Mouse (Mus musculus) limb, embryonic 14.5 days (tissue): ENCODE results near the gene Gm48552. TPM values are rescaled to one million over a fixed set of nuclear protein-coding genes. Genes with fewer than 3 reads are reported as not detected.

ENCODE experiments used
- ATAC-seq: fragments of 200-750 bp; cut with Nextera tagmentation; 2 replicates; pipeline ENCODE4 v1.8.0; 2017; ENCODE audit warnings: low read depth, moderate number of reproducible peaks, moderate TSS enrichment; ENCODE audit not compliant: low FRiP score
- DNase-seq: peaks from one replicate; pipeline ENCODE4 v3.0.0-alpha.2; 2015; ENCODE audit warnings: low spot score
- H3K27ac ChIP-seq: fragments of 300-500 bp; sonication (generic); replicated peaks from 2 replicates; pipeline ENCODE4 v1.5.1; 2014; ENCODE audit warnings: low read depth, mild to moderate bottlenecking, low read length, moderate library complexity, mixed read lengths
- H3K27me3 ChIP-seq: fragments of 300-500 bp; sonication (generic); 2 replicates; pipeline ENCODE4 v1.6.1; 2014; ENCODE audit warnings: low read length, mixed read lengths; ENCODE audit not compliant: control insufficient read depth, insufficient read depth
- H3K36me3 ChIP-seq: fragments of 300-500 bp; sonication (generic); 2 replicates; pipeline ENCODE4 v1.6.1; 2014; ENCODE audit warnings: mild to moderate bottlenecking, low read length, moderate library complexity, mixed read lengths; ENCODE audit not compliant: control insufficient read depth, insufficient read depth
- H3K4me1 ChIP-seq: fragments of 300-500 bp; sonication (generic); 2 replicates; pipeline ENCODE4 v1.6.1; 2014; ENCODE audit warnings: antibody characterized with exemption, low read length, mixed read lengths; ENCODE audit not compliant: control insufficient read depth, insufficient read depth
- H3K4me2 ChIP-seq: fragments of 300-500 bp; sonication (generic); replicated peaks from 2 replicates; pipeline ENCODE4 v1.6.1; 2014; ENCODE audit warnings: low read depth, mild to moderate bottlenecking, low read length, moderate library complexity; ENCODE audit not compliant: severe bottlenecking
- H3K4me3 ChIP-seq: fragments of 300-500 bp; sonication (generic); replicated peaks from 2 replicates; pipeline ENCODE4 v1.5.1; 2014; ENCODE audit warnings: low read length
- H3K9ac ChIP-seq: fragments of 300-500 bp; sonication (generic); 2 replicates; pipeline ENCODE4 v1.6.1; 2014; ENCODE audit warnings: mild to moderate bottlenecking, low read depth, low read length, moderate library complexity; ENCODE audit not compliant: severe bottlenecking
- H3K9me3 ChIP-seq: fragments of 300-500 bp; sonication (generic); 2 replicates; pipeline ENCODE4 v1.6.1; 2016; ENCODE audit warnings: low read length; ENCODE audit not compliant: control insufficient read depth
- POLR2A ChIP-seq: fragments of 200-500 bp; IDR thresholded peaks from 2 replicates; pipeline ENCODE4 v1.8.0; 2012; ENCODE audit warnings: inconsistent platforms, mild to moderate bottlenecking, moderate library complexity, borderline replicate concordance; ENCODE audit not compliant: insufficient read depth, insufficient read length; ENCODE audit errors: extremely low read depth
- WGBS: fragments of 180-500 bp; shearing (Covaris S2); extraction: QIAGEN DNeasy Blood & Tissue Kit; methylation state at CpG from one replicate; pipeline ENCODE4 v1.1.7; 2014; 5-methylcytosine and 5-hydroxymethylcytosine counted together
- polyA plus RNA-seq, 2 experiments: library from polyadenylated mRNA; depleted of rRNA in 1 of 2; stranded (reverse) in 1 of 2; unstranded in 1 of 2; fragments of >200 nt; fragmentation: Nextera tagmentation in 1 of 2; extraction: Ambion mirVana in 1 of 2; gene quantifications; 2 replicates each; pipeline versions ENCODE4 v1.2.1 to v1.2.3; 2012 to 2014

Gene Gm48552
- polyA plus RNA-seq, 2 experiments = 0.99 to 6.8 TPM

DNA sequence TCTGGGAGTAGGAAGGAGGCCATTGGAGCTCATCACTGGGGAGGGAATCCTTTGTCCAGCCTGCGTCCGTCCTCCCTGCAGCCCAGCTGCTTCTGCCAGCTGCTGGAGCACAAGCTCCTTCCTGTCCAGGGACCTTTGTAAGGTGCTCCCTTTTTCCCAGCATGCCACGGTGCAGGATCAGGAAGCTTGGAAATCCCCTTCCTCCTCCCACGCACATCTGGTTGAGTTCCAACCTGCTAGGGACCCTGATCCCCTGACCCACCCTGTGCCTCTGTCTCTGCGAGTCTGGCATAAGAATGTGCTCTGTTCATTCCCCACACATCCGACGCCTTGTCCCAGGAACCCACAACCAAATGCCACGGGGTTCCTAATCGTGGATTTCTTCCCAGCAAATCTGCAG, 22.2 kb downstream of the Gm48552 start:
- peaks cover 71% of the 10 kb centered on the region for H3K4me1 ChIP-seq

GRCm38 (mm10) chr10:81411471-81412400, 22.9 kb downstream of the Gm48552 start:
- no peak for TF ChIP-seq POLR2A
- H3K9ac ChIP-seq = no peak overlapping the region
- DNase-seq (peak; percentile 55), ATAC-seq (no peak)
- no peak overlapping the region for H3K4me3 ChIP-seq
- peaks cover 77% of the 10 kb centered on the region for H3K4me1 ChIP-seq
- no peaks in the 10 kb centered on the region for H3K27me3 ChIP-seq
- H3K36me3 ChIP-seq = peaks cover 51% of the 10 kb centered on the region
- peak overlapping the region; percentile 63 for H3K27ac ChIP-seq
- no peaks in the 10 kb centered on the region for H3K9me3 ChIP-seq
- 61% methylated on average over 17 of the region's 18 CpGs for WGBS
- H3K4me2 ChIP-seq = no peak overlapping the region; the same call in 1 of the 2 replicates

More for the DNA sequence above, 22.2 kb downstream of the Gm48552 start:
- H3K4me2 ChIP-seq = peak overlapping the region; percentile 7; the same call in 1 of the 2 replicates
- TF ChIP-seq POLR2A = no peak
- H3K9me3 ChIP-seq = no peaks in the 10 kb centered on the region
- DNase-seq (no peak), ATAC-seq (no peak)
- WGBS = 70% methylated on average over 9 of the region's 9 CpGs
- no peak overlapping the region for H3K4me3 ChIP-seq
- peak overlapping the region; percentile 63 for H3K27ac ChIP-seq
- H3K9ac ChIP-seq = no peak overlapping the region
- no peaks in the 10 kb centered on the region for H3K27me3 ChIP-seq
- peaks cover 58% of the 10 kb centered on the region for H3K36me3 ChIP-seq

- no peak overlapping the region for H3K9ac ChIP-seq
- H3K4me3 ChIP-seq = no peak overlapping the region
These were observed 23.9 kb downstream of the Gm48552 start for GRCm38 (mm10) chr10:81412586-81413309.

GRCm38 (mm10) chr10:81413310-81414261, 24.8 kb downstream of the Gm48552 start:
- H3K4me2 ChIP-seq = peak overlapping the region; percentile 28
- WGBS = 30% methylated on average over 23 of the region's 26 CpGs
- ATAC-seq (0 out of 2 replicates have a peak, but pooled peaks have one; percentile 3), DNase-seq (peak; percentile 59)
- H3K9me3 ChIP-seq = no peaks in the 10 kb centered on the region
- TF ChIP-seq POLR2A = no peak
- peaks cover 73% of the 10 kb centered on the region for H3K4me1 ChIP-seq
- no peaks in the 10 kb centered on the region for H3K27me3 ChIP-seq
- H3K9ac ChIP-seq = no peak overlapping the region; the same call in 1 of the 2 replicates
- 0 out of 2 replicates have a peak overlapping the region, but pooled peaks have one; percentile 8 for H3K4me3 ChIP-seq
- peaks cover 37% of the 10 kb centered on the region for H3K36me3 ChIP-seq
- H3K27ac ChIP-seq = 0 out of 2 replicates have a peak overlapping the region, but pooled peaks have one; percentile 10

More at GRCm38 (mm10) chr10:81412586-81413309, 23.9 kb downstream of the Gm48552 start:
- H3K4me1 ChIP-seq = peaks cover 77% of the 10 kb centered on the region
- H3K36me3 ChIP-seq = peaks cover 44% of the 10 kb centered on the region
- WGBS = 77% methylated on average over 16 of the region's 16 CpGs
- H3K27ac ChIP-seq = peak overlapping the region; percentile 63; the same call in 1 of the 2 replicates
- no peaks in the 10 kb centered on the region for H3K9me3 ChIP-seq
- no peak for TF ChIP-seq POLR2A
- H3K4me2 ChIP-seq = no peak overlapping the region
- no peak for DNase-seq
- no peak for ATAC-seq
- no peaks in the 10 kb centered on the region for H3K27me3 ChIP-seq
